Mouse (Mus musculus): ENCODE results near the gene Iqck. TPM values are rescaled to one million over a fixed set of nuclear protein-coding genes. Genes with fewer than 3 reads are reported as not detected.

The Iqck gene
- polyA plus RNA-seq, 2 experiments from 2014 or later: 0.35 to 0.56 TPM

DNA sequence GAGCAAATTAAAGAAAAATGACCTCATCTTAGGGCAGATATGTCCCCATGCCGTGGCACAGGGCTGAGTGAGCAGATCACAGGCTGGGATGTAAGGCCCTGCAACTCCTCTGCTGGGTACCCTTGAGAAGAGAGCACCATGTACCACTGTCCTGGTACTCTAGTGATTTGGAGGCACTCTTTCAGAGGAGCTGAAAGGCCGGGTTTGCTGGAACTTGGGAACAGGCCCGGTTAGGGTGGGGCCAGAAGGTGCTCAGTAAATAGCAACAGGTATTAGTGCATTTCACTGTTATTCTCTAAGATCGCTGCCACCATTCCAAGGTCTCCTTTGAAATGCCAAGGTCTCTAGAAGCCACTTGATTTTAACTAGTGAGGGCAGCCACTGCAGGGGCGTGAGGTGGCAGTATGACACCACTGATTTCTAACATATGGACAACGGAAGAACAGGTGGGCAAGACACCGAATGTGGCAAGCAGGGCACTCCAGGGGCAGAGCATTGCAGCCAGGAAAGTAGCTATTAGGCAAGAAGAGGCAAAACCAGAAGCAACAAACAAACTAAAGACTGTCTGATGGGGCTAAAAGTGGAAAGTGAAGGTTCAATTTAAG lies 59.1 kb downstream of the Iqck start:
- no peak for ATAC-seq

DNA sequence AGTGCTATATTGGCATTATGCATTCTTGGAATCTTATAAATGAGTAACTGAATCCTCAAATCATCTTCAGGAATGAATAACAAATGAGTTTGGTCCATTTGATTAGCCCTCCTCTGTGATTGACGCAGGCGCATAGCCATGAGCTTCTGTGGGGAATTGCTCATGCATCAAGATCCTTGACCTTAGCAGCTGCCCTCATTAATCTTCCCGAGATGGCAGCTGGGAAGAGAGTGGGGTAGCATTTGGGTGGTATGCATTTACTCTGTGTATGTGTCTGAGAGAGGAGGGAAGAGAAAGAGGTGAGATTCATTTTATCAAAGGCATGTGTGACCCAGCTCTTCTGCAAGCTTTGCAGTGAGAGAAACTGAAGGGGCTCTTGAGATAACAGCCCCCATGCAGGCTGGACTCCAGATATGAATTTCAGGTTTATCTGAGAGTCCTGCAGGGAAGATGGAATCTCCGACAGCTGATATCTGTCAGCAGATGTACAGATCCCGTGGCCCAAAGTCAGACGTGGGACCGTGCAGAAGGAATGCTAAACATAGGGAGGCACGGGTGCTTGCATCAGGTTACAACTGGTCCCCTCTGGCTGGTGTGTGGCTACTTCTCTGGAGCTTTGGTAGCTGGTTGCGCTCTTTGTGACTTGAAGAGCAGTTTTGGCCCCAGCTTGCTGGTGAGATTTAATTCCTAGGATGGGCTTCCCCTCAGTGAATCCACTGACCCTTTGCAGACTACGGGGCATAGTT lies 63.9 kb downstream of the Iqck start:
- no peak for ATAC-seq

- peak; percentile 81 for ATAC-seq
Measured at GRCm38 (mm10) chr7:118922441-118923202, 67.1 kb downstream of the Iqck start.

DNA sequence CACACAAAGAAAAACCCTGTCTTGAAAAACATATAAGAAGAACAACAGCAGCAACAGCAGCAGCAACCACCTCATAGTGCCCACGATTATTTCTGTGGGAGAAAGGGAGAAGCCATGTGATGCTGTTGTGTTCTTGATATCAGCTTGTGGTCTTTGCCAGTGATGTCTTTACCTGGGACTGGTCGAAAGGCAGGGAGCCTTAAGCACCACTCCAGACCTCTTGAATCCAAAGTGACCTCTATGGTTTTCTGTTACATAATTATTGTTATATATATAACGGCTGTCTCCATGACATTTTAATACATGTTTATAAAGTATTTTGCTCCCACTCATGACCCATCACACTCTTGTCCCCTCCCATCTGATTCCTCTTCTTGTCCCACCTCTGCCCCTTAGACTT lies 70.0 kb downstream of the Iqck start:
- ATAC-seq: no peak

GRCm38 (mm10) chr7:118926516-118927260 lies 71.1 kb downstream of the Iqck start:
- ATAC-seq: no peak

DNA sequence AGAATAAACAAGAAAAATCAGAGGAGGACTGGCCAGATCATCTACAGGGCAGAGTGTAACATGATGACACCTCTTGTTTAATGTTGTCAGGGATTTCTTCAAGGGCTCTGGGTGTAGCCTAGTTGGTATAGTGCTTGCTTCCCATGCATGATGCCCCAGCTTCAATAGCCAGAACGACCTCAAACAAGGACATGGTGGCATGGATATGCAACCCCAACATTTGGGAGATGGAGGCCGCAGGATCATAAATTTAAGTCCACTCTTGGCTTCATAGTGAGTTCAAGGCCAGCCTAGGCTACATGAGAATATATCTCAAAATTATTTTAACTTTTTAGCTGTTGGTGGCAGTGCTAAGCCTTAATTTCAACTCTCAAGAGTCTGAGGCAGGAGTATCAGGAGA lies 71.7 kb downstream of the Iqck start:
- no peak for ATAC-seq

- ATAC-seq: no peak
Measured at GRCm38 (mm10) chr7:118928316-118928715, 72.8 kb downstream of the Iqck start.

DNA sequence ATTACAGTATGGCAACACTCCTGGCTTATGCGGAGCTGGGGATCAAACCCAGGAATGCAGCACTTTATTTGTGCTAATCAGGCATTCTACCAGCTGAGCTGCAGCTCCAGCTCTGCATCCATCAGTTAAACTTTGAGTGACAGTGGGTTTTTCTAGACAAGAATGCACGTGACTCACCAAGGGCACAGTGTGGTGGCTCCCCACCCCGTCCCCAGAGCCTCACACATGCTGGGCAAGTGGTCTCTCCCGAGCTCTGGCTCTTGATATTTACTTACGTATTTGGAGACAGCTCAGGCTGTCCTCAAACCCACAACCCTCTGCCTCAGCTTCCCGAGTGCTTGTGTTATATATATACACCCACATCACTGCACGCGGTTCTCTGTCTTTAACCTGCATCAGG lies 73.4 kb downstream of the Iqck start:
- ATAC-seq: no peak

- ATAC-seq: no peak
Measured at GRCm38 (mm10) chr7:118929601-118930311, 74.2 kb downstream of the Iqck start.

- no peak for ATAC-seq
Measured at GRCm38 (mm10) chr7:118931502-118932395, 76.2 kb downstream of the Iqck start.

DNA sequence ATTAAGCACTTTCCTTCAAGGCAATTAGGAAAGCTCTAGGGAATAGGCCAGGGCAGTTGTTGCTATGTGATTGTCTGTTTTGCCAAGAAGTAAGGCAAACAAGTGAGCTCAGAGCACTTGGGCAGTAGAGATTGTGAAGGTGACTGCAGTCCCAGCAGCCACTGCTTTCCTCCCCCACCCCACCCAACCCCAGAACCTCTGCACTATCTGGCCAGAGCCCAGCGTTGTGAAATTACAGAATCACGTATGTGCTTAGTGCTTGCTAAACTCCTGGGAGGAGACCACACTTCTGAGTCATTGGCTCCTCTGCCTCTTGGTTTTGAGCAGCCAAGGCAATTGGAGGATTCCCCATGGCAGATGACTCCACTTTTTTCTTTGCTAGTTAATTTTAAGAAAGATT lies 79.8 kb downstream of the Iqck start:
- no peak for ATAC-seq

- ATAC-seq: no peak
Measured at GRCm38 (mm10) chr7:118936844-118937243, 81.3 kb downstream of the Iqck start.

DNA sequence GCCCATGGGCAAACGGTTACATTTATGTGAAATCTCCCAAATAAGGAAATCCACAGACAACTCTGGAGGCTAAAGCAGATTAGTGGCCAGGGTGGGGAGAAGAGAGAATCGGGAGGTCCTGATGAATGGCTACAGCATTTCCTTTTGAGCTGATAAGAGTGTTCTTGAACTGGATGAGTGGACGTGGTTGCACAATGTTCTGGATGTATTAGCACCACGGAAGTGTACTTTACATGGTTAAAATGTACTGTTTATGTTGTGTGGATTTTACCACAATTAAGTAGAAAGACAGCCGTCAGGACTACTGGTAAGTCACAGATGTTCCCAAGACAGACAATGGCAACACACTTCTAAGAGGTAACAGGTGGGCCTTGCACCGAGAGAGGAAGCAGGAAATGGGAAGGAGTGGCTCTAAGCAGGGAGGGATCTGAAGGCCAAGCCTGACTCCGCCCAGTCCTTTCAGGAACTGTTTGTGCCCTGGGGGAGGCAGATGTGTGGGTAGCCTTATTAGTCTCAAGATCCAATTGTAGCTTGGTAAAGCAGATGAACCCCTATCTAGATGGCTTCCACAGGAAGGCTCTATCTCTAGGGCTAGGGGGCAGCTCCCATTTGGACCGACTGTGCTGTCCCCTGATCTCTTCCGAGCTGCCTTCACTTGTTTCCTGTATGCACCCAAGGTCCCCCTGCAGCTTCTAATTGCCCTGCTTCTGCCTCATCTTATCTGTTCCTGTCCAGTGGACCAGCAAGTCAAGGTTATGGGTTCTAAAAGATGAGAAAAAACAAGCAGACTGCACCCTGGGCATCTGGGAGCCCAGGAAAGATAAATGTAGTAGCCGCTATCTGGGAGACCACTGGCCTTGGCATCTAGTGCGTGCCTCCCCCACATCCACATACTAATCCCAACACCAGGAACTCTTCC lies 82.2 kb downstream of the Iqck start:
- no peak for ATAC-seq

GRCm38 (mm10) chr7:118942297-118942696 lies 86.7 kb downstream of the Iqck start:
- no peak for ATAC-seq

- no peak for ATAC-seq
Measured at GRCm38 (mm10) chr7:118943170-118943569, 87.6 kb downstream of the Iqck start.

GRCm38 (mm10) chr7:118944884-118945283 lies 89.3 kb downstream of the Iqck start:
- ATAC-seq: no peak

- no peak for ATAC-seq
Measured at GRCm38 (mm10) chr7:118947241-118947640, 91.7 kb downstream of the Iqck start.

DNA sequence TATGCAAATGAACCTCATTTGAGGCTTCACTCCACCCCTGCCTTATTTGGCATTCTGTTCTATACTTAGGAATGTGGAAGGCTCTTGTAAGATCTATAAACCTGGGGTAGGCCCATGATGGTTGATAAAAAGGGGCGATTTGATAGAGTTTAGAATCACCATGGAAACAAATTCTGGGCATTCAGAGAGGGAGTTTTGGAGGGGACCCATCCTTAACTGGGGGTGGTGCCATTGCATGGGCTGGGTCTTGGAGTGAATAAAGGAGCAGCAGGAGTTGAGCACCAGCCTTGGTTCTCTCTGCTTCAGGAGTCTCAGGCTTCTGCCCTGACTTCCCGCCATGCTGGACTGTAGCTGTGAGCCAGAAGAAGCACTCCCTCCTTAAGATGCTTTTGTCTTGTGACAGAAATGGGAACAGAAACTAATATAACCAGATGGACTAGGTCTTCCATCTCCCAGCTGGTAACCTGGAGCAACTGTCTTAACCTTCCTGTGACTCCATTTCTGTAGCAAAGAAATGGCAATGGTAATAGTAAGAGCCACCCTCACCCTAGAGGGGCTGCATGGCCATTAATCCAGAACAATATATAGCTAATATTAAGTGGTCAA lies 93.2 kb downstream of the Iqck start:
- no peak for ATAC-seq

- no peak for ATAC-seq
Measured at GRCm38 (mm10) chr7:118949749-118950148, 94.2 kb downstream of the Iqck start.
